Mouse (Mus musculus) mouse embryonic stem cell (cell line): Measurements from ENCODE around the gene Gm29094.
"Not testable (repeated sequence)": the region's sequence is repeated elsewhere in the genome, so short reads cannot be mapped to it uniquely, and the experiment has no call there.

Source experiments
- in situ Hi-C, 2 experiments: fragments of 300-500 bp; cut with MboI; formaldehyde crosslinking; loops; 1 replicate in 1 of 2; 3 replicates in 1 of 2; pipeline ENCODE4 v1.14.3; 2019 to 2020; ENCODE audit warnings: low sequenced_read_pairs in 2 of 2, low pct_unique_long_range_greater_than_20kb in 1 of 2, mixed read lengths in 1 of 2; ENCODE audit not compliant: unreplicated experiment in 1 of 2

Gm29094 gene

GRCm38 (mm10) chr9:89198969-89199416 is at the start of gene Gm29094, which contains the start of gene Bcl2a1b:
Gene Gm29094 (plus strand): TSS chr9:89199379.
Gene Bcl2a1b (plus strand): TSS chr9:89199209.
- in situ Hi-C loops = not testable (repeated sequence)

- in situ Hi-C loops = not testable (repeated sequence)
These were observed 26.6 kb upstream of the Gm29094 start for GRCm38 (mm10) chr9:89172539-89172938.

GRCm38 (mm10) chr9:89178833-89179232 is 20.3 kb upstream of the Gm29094 start:
- in situ Hi-C loops = not testable (repeated sequence)

- in situ Hi-C loops = not testable (repeated sequence)
These were observed 19.7 kb upstream of the Gm29094 start for GRCm38 (mm10) chr9:89179469-89179868.

GRCm38 (mm10) chr9:89187006-89187405 is 12.2 kb upstream of the Gm29094 start:
- in situ Hi-C loops = not testable (repeated sequence)

GRCm38 (mm10) chr9:89195483-89195882 is 3.7 kb upstream of the Gm29094 start:
- in situ Hi-C loops = not testable (repeated sequence)

GRCm38 (mm10) chr9:89197509-89197908 is 1.7 kb upstream of the Gm29094 start:
- in situ Hi-C loops = not testable (repeated sequence)

- in situ Hi-C loops = not testable (repeated sequence)
These were observed 830 bp upstream of the Gm29094 start for GRCm38 (mm10) chr9:89198349-89198748.

GRCm38 (mm10) chr9:89202256-89202655 is 3.1 kb downstream of the Gm29094 start:
- in situ Hi-C loops = loop anchor here in 1 of 2 experiments (25.0 kb wide), 1 partner anchor 485 kb away; no protein-coding TSS in a partner anchor

GRCm38 (mm10) chr9:89208939-89209338 is 9.8 kb downstream of the Gm29094 start:
- in situ Hi-C loops = loop anchor here in 1 of 2 experiments (25.0 kb wide), 1 partner anchor 478 kb away; no protein-coding TSS in a partner anchor

GRCm38 (mm10) chr9:89210353-89211064 is 11.3 kb downstream of the Gm29094 start, which contains the start of gene Mthfs:
Gene Mthfs (plus strand): TSS chr9:89210676.
- in situ Hi-C loops = loop anchor here in 1 of 2 experiments (25.0 kb wide), 1 partner anchor 477 kb away; no protein-coding TSS in a partner anchor

- in situ Hi-C loops = loop anchor here in 1 of 2 experiments (25.0 kb wide), 1 partner anchor 476 kb away; no protein-coding TSS in a partner anchor
These were observed 12.1 kb downstream of the Gm29094 start for GRCm38 (mm10) chr9:89211065-89211858.

GRCm38 (mm10) chr9:89212428-89212827 is 13.2 kb downstream of the Gm29094 start:
- in situ Hi-C loops = loop anchor here in 1 of 2 experiments (25.0 kb wide), 1 partner anchor 475 kb away; no protein-coding TSS in a partner anchor

- in situ Hi-C loops = loop anchor here in 1 of 2 experiments (25.0 kb wide), 1 partner anchor 469 kb away; no protein-coding TSS in a partner anchor
These were observed 19.0 kb downstream of the Gm29094 start for GRCm38 (mm10) chr9:89218174-89218573.

GRCm38 (mm10) chr9:89219668-89220067 is 20.5 kb downstream of the Gm29094 start:
- in situ Hi-C loops = loop anchor here in 1 of 2 experiments (25.0 kb wide), 1 partner anchor 468 kb away; no protein-coding TSS in a partner anchor

GRCm38 (mm10) chr9:89220704-89221287 is 21.6 kb downstream of the Gm29094 start:
- in situ Hi-C loops = loop anchor here in 1 of 2 experiments (25.0 kb wide), 1 partner anchor 467 kb away; no protein-coding TSS in a partner anchor

- in situ Hi-C loops = no loop called here
These were observed 26.9 kb downstream of the Gm29094 start for GRCm38 (mm10) chr9:89226071-89226470.

- in situ Hi-C loops = no loop called here
These were observed 28.9 kb downstream of the Gm29094 start for GRCm38 (mm10) chr9:89228122-89228521.
